Mouse (Mus musculus): Measurements from ENCODE around the gene Rnf2.

- TF ChIP-seq CTCF (IDR thresholded peaks at IDR 0.05; ENCODE audit: insufficient read depth, low read length), result no peak
- TF ChIP-seq POLR2A (IDR thresholded peaks at IDR 0.05; ENCODE audit: borderline replicate concordance, extremely low read depth, low read depth, low read length), result no peak
These were observed 2.4 kb downstream of the Rnf2 start for GRCm38 (mm10) chr1:151498381-151498780.

All from lung, adult 2 months (tissue).